Mouse (Mus musculus): Measurements from ENCODE around the gene Card19. TPM values are rescaled to one million over a fixed set of nuclear protein-coding genes. Genes with fewer than 3 reads are reported as not detected.

Card19 gene
- total RNA-seq, 2 experiments from 2014 or later = 10.8 to 11.4 TPM

DNA sequence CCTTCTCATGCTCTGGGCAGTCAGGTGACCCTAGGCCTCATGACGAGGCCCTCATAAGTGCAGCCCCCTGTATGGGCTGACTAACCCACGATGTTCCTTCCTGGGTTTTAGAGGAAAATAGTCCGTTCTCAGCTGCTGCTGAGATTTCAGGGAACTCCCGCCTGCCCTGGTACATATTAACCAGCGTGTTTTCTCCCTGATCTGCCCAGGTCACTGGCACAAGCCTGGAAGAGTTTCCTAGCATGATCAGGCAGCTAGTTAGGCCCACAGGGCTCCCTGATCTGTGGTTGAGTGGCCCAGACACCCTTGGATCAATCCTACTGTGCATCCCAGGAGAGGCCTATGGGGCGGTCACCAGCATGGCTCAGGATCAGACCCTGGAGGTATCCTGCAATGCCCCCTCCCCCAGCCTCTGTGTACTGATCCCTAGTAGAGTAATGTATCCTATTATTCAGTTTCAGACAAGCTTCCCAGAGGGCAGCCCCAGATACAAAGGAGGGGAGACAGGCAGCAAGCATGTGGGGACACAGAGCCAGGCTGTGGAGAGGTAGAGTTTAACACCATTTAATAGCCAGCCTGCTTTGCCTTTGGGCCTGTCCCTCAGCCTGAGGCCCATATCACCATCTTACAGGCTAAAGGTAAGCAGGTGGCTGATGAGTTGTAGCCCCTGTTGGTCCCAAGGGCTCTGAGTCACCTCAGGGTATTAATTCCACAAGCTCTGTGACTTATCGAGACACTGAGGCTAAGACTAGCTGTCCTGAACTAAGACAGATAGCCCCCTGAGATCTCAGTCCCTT lies 24.8 kb downstream of the Card19 start:
- intact Hi-C loops (cut with DNase I) = no loop called here

DNA sequence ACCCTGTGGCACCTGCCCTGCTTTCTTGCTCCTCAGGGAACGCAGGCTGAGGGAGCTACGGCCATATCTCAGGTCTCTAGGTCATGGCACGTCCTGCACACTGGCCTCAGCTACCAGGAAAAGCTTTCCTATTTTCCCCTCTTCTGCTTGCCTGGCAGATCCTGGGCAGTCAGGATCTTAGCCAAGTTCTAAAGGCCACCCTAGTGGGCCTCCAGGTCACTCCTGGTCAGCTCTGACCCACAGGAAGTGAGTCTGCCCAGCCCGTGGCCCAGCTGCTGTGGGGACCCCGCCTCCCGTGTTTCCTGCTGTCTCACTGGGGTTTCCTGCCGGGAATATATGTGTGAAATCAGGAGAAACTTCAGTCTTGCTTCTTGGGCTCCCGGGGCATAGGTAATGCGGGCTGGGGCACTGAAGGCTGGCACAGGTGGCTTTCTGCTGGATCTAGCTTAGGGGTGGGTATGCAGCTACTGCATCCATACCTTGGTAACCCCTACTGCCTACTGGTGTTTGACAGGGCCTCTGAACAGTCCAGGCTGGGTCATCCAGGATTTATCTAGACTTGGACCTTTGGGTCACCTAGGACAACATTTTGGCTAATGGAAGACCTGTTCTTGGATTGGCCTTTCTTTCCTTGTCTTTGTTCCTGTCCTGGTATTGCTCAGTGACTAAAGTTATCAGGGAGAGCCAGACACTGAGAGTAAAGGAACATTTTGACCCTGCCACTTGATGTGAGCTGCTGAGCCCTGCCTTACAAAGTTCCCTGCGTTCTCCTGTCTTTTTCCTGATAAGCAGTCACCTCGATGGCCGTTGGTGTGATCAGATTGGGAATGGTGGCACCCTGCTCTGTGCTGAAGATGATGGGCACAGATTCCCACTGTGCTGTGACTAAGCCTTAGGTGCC lies 25.6 kb downstream of the Card19 start:
- TF ChIP-seq CTCF (IDR thresholded peaks at IDR 0.05) = no peak
- intact Hi-C loops (cut with DNase I) = no loop called here
- H3K4me3 ChIP-seq = no peak overlapping the region
- DNase-seq (ENCODE audit: extremely low spot score in 1 of 2, low spot score in 2 of 2) = no peak
- H3K27ac ChIP-seq = no peak overlapping the region

More for the DNA sequence above, 24.8 kb downstream of the Card19 start:
- Histone ChIP-seq H3K27ac (no peak overlapping the region), H3K4me3 (no peak overlapping the region)
- DNase-seq (ENCODE audit: extremely low spot score in 1 of 2, low spot score in 2 of 2) = no peak
- no peak for TF ChIP-seq CTCF (IDR thresholded peaks at IDR 0.05)

DNA sequence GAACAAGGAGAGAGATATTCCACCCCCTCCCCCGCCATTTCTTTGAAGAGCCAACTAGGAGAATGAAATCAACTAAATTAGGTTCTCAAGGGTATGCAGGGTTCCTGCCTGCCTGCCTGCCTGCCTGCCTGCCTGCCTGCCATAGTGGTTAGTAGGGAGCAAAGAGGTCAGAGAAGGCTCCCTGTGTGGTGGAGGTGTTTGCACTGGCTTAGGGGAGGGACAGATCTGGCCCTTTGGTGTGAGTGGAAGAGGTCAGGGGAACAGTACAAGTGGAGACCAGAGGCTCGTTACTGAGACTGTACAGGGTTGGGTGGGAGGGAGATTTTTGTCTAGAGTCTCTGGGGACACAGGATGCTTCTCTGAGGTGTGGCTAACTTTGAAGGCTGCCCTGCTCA lies 26.9 kb downstream of the Card19 start:
- Histone ChIP-seq H3K27ac (0 out of 2 replicates have a peak overlapping the region, but pooled peaks have one; percentile 95), H3K4me3 (no peak overlapping the region)
- DNase-seq (ENCODE audit: extremely low spot score in 1 of 2, low spot score in 2 of 2) = no peak
- no peak for TF ChIP-seq CTCF (IDR thresholded peaks at IDR 0.05)
- intact Hi-C loops (cut with DNase I) = no loop called here

DNA sequence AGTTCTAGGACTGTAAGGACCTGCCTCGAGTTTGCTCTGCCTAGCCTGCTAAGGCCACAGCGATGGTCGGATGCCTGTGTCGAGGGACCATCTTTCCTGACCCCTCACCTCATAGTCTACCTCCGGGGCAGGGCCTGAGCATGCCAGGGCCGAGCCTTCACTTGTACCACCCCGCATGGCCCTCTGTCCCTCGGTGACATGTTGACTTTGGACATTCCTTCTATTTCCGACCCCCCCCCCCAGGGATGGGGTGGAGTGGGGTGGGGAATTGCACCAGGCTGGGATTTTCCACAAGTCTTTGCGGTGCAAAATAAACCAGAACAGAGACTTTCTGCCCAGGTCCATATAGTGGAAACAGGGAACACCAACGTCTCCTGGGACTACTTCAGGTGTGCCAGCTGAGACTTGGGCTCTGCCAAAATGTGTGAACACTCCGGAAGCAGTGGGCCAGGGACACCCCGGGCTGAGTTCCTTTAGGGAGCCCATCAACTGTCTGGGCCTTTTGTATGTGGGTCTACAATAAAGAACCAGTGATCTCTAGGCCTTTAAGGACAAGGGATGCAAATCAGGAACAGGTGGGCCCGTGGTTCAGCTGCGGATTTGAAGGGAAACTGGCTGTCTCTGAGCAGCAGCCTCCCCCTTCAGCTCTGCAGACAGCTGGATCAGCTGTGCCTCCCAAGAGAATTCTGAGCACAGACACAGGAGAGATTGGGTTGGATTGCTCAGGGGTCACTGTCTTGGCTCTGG lies 27.4 kb downstream of the Card19 start:
- Histone ChIP-seq H3K27ac (peak overlapping the region; percentile 95), H3K4me3 (peak overlapping the region; percentile 89)
- intact Hi-C loops (cut with DNase I) = no loop called here
- no peak for DNase-seq (ENCODE audit: extremely low spot score in 1 of 2, low spot score in 2 of 2)
- no peak for TF ChIP-seq CTCF (IDR thresholded peaks at IDR 0.05)

DNA sequence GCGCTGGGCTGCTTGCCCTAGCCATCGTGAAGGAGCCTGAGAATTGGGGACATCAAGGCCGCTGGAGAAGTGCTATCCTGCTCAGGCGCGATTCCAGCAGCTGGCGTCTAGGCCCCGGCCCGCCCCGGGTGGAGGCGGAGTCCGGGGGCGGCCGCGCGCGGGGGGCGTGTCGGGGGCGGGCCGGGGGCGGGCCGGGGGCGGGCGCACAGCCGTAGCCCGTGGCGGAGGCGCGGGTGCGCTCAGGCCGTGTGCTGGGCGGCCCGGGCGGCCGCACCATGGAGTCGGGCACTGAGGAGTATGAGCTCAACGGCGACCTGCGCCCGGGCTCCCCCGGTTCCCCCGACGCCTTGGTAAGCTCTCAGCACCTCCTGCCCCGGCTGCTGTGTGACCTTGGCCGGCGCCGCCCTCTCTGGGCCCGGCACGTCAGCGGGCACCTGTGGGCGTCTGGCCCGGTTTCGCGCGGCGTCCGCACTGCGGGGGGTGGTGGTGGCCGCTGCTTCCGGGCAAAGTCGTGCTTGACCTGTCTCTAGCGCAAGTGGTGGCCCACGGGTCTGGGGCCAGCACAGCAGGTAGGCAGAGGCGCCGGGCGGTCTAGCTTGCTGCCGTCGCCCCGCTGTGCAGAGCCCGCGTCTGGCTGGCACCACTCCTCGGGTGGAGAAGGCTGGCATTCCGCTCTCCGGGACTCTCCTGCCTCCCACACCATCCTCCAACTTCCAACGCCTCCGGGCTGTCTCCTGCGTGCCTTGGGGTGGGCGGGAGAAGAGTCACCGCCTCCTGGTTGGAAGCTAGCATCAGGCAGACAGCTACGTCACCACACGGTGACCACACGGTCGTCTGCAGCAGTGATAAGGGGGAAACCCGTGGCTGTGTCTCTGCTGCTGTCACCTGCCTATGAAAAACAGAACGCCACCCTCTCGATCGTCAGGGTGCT lies 28.3 kb downstream of the Card19 start, which contains the start of gene Ninj1:
TSS of gene Ninj1 (plus strand) at position 198 of the 931 bp plus-strand sequence.
- intact Hi-C loops (cut with DNase I) = no loop called here
- peak; percentile 78 to 79 for DNase-seq (ENCODE audit: extremely low spot score in 1 of 2, low spot score in 2 of 2)
- no peak for TF ChIP-seq CTCF (IDR thresholded peaks at IDR 0.05)
- H3K4me3 ChIP-seq = peak within 1 kb of the TSS; percentile 89
- H3K27ac ChIP-seq = peak within 1 kb of the TSS; percentile 95

DNA sequence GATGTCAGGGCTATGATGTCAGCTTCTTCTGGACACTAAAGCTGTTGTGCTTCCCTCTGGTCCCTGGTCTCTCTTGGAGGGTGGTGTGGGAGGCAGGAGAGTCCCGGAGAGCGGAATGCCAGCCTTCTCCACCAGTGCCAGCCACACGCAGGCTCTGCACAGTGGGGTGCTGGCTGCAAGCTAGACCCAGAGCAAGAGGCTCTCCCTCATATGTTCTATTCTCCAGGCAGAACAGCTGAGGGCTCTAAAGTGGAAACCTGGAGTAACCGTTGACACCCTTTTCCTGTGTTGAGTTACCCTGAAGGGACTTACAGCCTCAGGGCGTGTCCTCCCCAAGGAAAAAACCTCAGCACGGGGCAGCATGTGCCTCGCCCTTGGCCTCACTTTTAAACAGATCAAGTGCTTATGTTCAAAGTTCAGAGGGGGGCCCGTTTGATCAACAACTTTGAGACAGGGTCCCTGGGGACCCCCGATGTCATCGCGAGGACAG lies 29.0 kb downstream of the Card19 start:
- DNase-seq (ENCODE audit: extremely low spot score in 1 of 2, low spot score in 2 of 2) = no peak
- TF ChIP-seq CTCF (IDR thresholded peaks at IDR 0.05) = no peak
- intact Hi-C loops (cut with DNase I) = no loop called here

DNA sequence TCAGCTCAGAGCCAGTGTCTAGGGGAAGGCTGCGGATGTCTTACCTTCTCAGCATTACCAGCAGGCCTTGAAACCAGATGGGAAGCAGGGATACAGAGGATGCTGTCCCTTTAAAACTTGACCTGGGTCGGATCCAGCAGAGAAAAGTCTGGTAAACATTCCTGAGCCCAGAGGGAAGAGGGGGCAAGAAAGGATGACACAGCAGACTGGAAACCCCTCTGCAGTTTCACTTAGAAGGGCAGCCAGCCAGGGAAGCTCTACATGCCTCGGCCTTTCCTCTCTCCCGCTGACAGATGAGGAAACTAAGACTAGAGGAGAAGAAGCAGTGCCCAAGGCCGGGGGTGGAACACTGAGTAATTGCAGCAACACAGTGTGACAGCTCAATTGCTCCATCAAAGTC lies 32.2 kb downstream of the Card19 start:
- intact Hi-C loops (cut with DNase I) = no loop called here

More for the DNA sequence above, 29.0 kb downstream of the Card19 start:
- Histone ChIP-seq H3K27ac (peak overlapping the region; percentile 86), H3K4me3 (peak overlapping the region; percentile 30)

DNA sequence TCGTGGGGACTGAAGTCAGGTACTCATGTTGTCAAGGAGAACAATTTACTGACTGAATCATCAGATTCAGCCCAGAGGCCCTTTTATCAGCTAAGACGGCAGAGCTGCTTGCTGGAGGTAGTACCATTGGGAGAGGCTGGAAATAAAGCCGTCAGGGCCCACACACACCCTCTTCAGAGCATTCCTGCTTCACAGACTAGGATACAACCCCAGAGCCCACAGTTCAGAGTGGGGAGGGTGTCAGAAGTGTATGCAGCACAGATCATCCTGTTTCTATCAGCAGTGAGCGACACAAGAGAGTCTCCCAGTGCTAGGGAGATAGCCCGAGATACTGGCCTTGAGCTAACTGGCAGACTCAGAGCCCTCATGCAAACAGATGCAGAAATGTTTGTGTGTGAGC lies 32.7 kb downstream of the Card19 start:
- no peak overlapping the region for H3K27ac ChIP-seq
- TF ChIP-seq CTCF (IDR thresholded peaks at IDR 0.05) = no peak
- H3K4me3 ChIP-seq = no peak overlapping the region
- intact Hi-C loops (cut with DNase I) = no loop called here
- no peak for DNase-seq (ENCODE audit: extremely low spot score in 1 of 2, low spot score in 2 of 2)

More for the DNA sequence above, 32.2 kb downstream of the Card19 start:
- TF ChIP-seq CTCF (IDR thresholded peaks at IDR 0.05) = no peak
- Histone ChIP-seq H3K27ac (no peak overlapping the region), H3K4me3 (no peak overlapping the region)
- DNase-seq (ENCODE audit: extremely low spot score in 1 of 2, low spot score in 2 of 2) = no peak

DNA sequence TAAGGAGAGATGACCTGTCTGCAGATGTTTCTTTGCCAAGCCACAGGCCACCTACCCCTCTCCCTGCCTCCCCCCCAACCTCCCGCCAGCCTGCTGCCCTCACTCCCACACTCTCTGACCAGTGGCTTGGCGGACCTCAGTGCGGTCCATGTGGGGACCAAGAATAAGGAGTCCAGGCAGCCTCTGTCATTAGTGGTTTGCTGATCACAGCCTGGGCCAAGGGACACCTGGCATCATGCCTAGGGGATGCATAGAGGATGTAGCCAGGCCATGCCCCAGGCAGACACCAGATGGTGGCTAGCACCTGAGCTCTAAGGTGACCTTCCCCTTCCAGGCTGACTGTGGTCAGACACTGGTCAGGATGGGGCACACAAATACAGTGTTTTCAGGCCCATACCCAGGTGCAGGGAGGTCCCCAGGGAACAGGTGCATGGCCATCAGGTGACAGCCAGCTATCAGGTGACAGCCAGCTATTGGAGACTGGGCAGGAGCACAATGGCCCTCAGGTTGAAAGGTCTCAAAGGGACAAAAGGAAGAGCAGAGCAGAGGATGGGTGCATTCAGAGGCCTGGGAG lies 34.3 kb downstream of the Card19 start:
- TF ChIP-seq CTCF (IDR thresholded peaks at IDR 0.05) = no peak
- intact Hi-C loops (cut with DNase I) = no loop called here
- Histone ChIP-seq H3K4me3 (no peak overlapping the region), H3K27ac (no peak overlapping the region)
- no peak for DNase-seq (ENCODE audit: extremely low spot score in 1 of 2, low spot score in 2 of 2)

DNA sequence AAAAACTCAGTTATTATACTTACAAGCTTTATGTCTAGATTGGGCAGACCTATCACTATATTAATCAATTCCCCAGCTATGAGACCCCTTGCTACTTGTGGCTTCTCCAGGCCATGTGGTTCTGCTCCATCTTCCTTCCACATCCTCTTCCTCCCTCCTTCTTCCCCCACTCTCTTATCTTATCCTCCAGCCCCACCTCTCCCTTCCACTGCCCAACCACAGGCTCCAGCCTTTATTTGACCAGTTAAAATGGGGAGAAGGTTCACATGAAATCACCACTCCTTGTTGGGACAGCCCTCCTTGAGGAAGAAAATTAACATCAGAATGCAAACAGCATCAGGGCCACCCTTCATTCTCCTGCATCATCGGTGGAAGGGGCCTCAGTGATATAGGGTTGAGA lies 35.1 kb downstream of the Card19 start:
- no peak overlapping the region for H3K4me3 ChIP-seq
- H3K27ac ChIP-seq = no peak overlapping the region
- intact Hi-C loops (cut with DNase I) = no loop called here
- no peak for TF ChIP-seq CTCF (IDR thresholded peaks at IDR 0.05)
- no peak for DNase-seq (ENCODE audit: extremely low spot score in 1 of 2, low spot score in 2 of 2)

Measured in left cerebral cortex, adult 2 months (tissue).